Mouse (Mus musculus) ES-E14 (cell line): Measurements from ENCODE around the gene Hpd.

ENCODE experiments used
- CHD2 ChIP-seq: IDR thresholded peaks from 2 replicates; pipeline ENCODE4 v1.6.1; 2014; ENCODE audit warnings: mild to moderate bottlenecking, low read depth, low read length, inconsistent platforms
- HCFC1 ChIP-seq: IDR thresholded peaks from 2 replicates; pipeline ENCODE4 v1.6.1; 2012; ENCODE audit warnings: low read length, inconsistent platforms, borderline replicate concordance; ENCODE audit not compliant: insufficient read depth
- MAFK ChIP-seq: IDR thresholded peaks from 2 replicates; pipeline ENCODE4 v1.6.1; 2014; ENCODE audit warnings: mild to moderate bottlenecking, low read depth, low read length, inconsistent platforms; ENCODE audit not compliant: insufficient read depth
- ZC3H11A ChIP-seq: IDR thresholded peaks from 2 replicates; pipeline ENCODE4 v1.6.1; 2012; ENCODE audit warnings: low read depth, mild to moderate bottlenecking, inconsistent platforms, low read length, borderline replicate concordance
- ZNF384 ChIP-seq: IDR thresholded peaks from 2 replicates; pipeline ENCODE4 v1.6.1; 2012; ENCODE audit warnings: low read depth, low read length, inconsistent platforms

DNA sequence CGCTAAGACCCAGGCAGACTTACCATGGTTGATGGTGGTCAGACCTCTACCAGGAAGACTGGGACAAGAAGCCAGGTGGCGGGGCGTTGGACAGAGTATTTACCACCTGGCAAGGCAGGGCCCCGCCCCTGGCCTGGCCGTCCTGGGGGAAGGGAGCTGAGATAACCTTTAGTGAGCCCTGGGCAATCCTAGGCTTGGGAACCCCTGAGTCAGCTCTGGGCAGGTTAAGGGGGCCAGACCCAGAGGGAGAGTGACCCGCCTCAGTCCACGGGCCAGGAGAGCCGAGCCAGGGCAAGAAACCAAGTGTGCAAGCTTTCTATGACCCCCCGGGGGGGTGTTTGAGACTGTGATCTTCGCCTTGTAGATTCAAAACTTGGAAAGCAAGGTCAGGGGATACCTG is at the start of gene Hpd:
- TF ChIP-seq ZC3H11A (no peak), ZNF384 (no peak), HCFC1 (no peak), MAFK (no peak), CHD2 (no peak)
